Mouse (Mus musculus) heart, adult 2 months (tissue): ENCODE results near the gene Znrf4. TPM values are rescaled to one million over a fixed set of nuclear protein-coding genes. Genes with fewer than 3 reads are reported as not detected.
"Not testable (repeated sequence)": the region's sequence is repeated elsewhere in the genome, so short reads cannot be mapped to it uniquely, and the experiment has no call there.

Experiments used
- DNase-seq, 2 experiments: peaks; one replicate each; pipeline ENCODE4 v3.0.0; 2021
- H3K27ac ChIP-seq: fragments of 200-600 bp; 2 replicates; pipeline ENCODE4 v1.8.1; 2022
- H3K27me3 ChIP-seq: fragments of 200-500 bp; 2 replicates; pipeline ENCODE4 v1.6.1; 2012; ENCODE audit warnings: mild to moderate bottlenecking, low read length, inconsistent platforms, mixed read lengths; ENCODE audit not compliant: control insufficient read depth, insufficient read depth
- H3K36me3 ChIP-seq: fragments of 200-500 bp; 2 replicates; pipeline ENCODE4 v1.6.1; 2012; ENCODE audit warnings: low read length, inconsistent platforms; ENCODE audit not compliant: control insufficient read depth, insufficient read depth
- H3K4me1 ChIP-seq: fragments of 200-500 bp; 2 replicates; pipeline ENCODE4 v1.6.1; 2011; ENCODE audit warnings: low read length; ENCODE audit not compliant: control insufficient read depth, insufficient read depth
- H3K4me3 ChIP-seq: fragments of 200-600 bp; 2 replicates; pipeline ENCODE4 v1.8.1; 2022
- H3K79me2 ChIP-seq: fragments of 200-500 bp; replicated peaks from 2 replicates; pipeline ENCODE4 v1.6.1; 2012; ENCODE audit warnings: mild to moderate bottlenecking, inconsistent platforms, low read length, moderate library complexity, mixed read lengths; ENCODE audit not compliant: control insufficient read depth, insufficient read depth
- H3K9ac ChIP-seq: fragments of 200-500 bp; 2 replicates; pipeline ENCODE4 v1.6.1; 2012; ENCODE audit warnings: low read depth, mild to moderate bottlenecking, control low read depth, inconsistent platforms, low read length, mixed read lengths
- CTCF ChIP-seq: fragments of 200-600 bp; IDR thresholded peaks from 2 replicates; pipeline ENCODE4 v1.8.1; 2022; ENCODE audit warnings: antibody characterized with exemption, mild to moderate bottlenecking, moderate library complexity
- EP300 ChIP-seq: fragments of 200-500 bp; IDR thresholded peaks from 2 replicates; pipeline ENCODE4 v1.6.1; 2011; ENCODE audit warnings: low read depth, low read length, control low read depth; ENCODE audit not compliant: insufficient read depth
- POLR2A ChIP-seq: fragments of 200-500 bp; IDR thresholded peaks from 2 replicates; pipeline ENCODE4 v1.6.1; 2011; ENCODE audit warnings: mild to moderate bottlenecking, low read depth, low read length, control low read depth; ENCODE audit not compliant: insufficient read depth
- WGBS: fragments of 180-500 bp; shearing (Covaris S2); methylation state at CpG from one replicate; pipeline ENCODE4 v1.1.7; 2018; 5-methylcytosine and 5-hydroxymethylcytosine counted together
- intact Hi-C: fragments of 180-260 bp; cut with DNase I; formaldehyde crosslinking; loops from one replicate; pipeline ENCODE4 v1.15.1; 2025
- polyA plus RNA-seq: library from polyadenylated mRNA; depleted of rRNA; stranded (reverse); fragments of >200 nt; gene quantifications from 2 replicates; pipeline ENCODE4 v1.2.3, GENCODE M21; 2012
- total RNA-seq, 2 experiments: library from RNA; stranded (reverse); gene quantifications; 2 replicates each; pipeline ENCODE4 v1.2.3; 2021

The Znrf4 gene
- total and polyA plus RNA-seq, 3 experiments: 0.64 TPM; not detected in 2

- no peaks in the 10 kb centered on the region for H3K79me2 ChIP-seq
- H3K4me1 ChIP-seq: peaks cover 3% of the 10 kb centered on the region; the same call in 1 of the 2 replicates
Observed at GRCm38 (mm10) chr17:56505401-56505800, 6.8 kb downstream of the Znrf4 start.

GRCm38 (mm10) chr17:56502526-56502925 lies 9.7 kb downstream of the Znrf4 start:
- Histone ChIP-seq H3K4me3 (no peak overlapping the region), H3K36me3 (no peaks in the 10 kb centered on the region), H3K9ac (no peak overlapping the region), H3K4me1 (peaks cover 1% of the 10 kb centered on the region; the same call in 1 of the 2 replicates), H3K27ac (no peak overlapping the region), H3K79me2 (no peaks in the 10 kb centered on the region), H3K27me3 (no peaks in the 10 kb centered on the region)
- WGBS: 23% methylated on average over 9 of the region's 9 CpGs
- TF ChIP-seq EP300: no peak
- TF ChIP-seq POLR2A: no peak
- TF ChIP-seq CTCF: no peak
- peak; percentile 43 to 45 for DNase-seq
- intact Hi-C loops: no loop called here

More at GRCm38 (mm10) chr17:56505401-56505800, 6.8 kb downstream of the Znrf4 start:
- H3K27ac ChIP-seq: no peak overlapping the region
- H3K4me3 ChIP-seq: no peak overlapping the region
- peaks cover 3% of the 10 kb centered on the region; the same call in 1 of the 2 replicates for H3K27me3 ChIP-seq
- 80% methylated on average over 10 of the region's 10 CpGs for WGBS
- TF ChIP-seq POLR2A (no peak), EP300 (no peak)
- no peak for DNase-seq
- no peak overlapping the region for H3K9ac ChIP-seq
- no peaks in the 10 kb centered on the region for H3K36me3 ChIP-seq
- intact Hi-C loops: no loop called here

GRCm38 (mm10) chr17:56501635-56502400 lies 10.4 kb downstream of the Znrf4 start:
- H3K27ac ChIP-seq, H3K4me3 ChIP-seq, H3K79me2 ChIP-seq, intact Hi-C loops, H3K27me3 ChIP-seq, H3K9ac ChIP-seq, H3K4me1 ChIP-seq, H3K36me3 ChIP-seq, DNase-seq: not testable (repeated sequence)
- WGBS: 58% methylated on average over 2 of the region's 2 CpGs

- WGBS: 67% methylated on average over 5 of the region's 5 CpGs
Observed at GRCm38 (mm10) chr17:56499229-56499628, 13.0 kb downstream of the Znrf4 start.

GRCm38 (mm10) chr17:56494480-56494879 lies 17.8 kb downstream of the Znrf4 start:
- Histone ChIP-seq H3K9ac (no peak overlapping the region), H3K36me3 (no peaks in the 10 kb centered on the region), H3K27me3 (no peaks in the 10 kb centered on the region), H3K4me3 (no peak overlapping the region), H3K4me1 (no peaks in the 10 kb centered on the region), H3K27ac (no peak overlapping the region), H3K79me2 (no peaks in the 10 kb centered on the region)
- 55% methylated on average over 2 of the region's 2 CpGs for WGBS
- TF ChIP-seq EP300: no peak
- intact Hi-C loops: no loop called here
- DNase-seq: no peak

More at GRCm38 (mm10) chr17:56499229-56499628, 13.0 kb downstream of the Znrf4 start:
- no peak for TF ChIP-seq EP300
- TF ChIP-seq POLR2A: no peak
- TF ChIP-seq CTCF: no peak
- H3K27ac ChIP-seq: no peak overlapping the region
- DNase-seq: no peak
- intact Hi-C loops: no loop called here
- no peaks in the 10 kb centered on the region for H3K27me3 ChIP-seq
- no peaks in the 10 kb centered on the region for H3K79me2 ChIP-seq
- no peaks in the 10 kb centered on the region for H3K36me3 ChIP-seq
- no peak overlapping the region for H3K4me3 ChIP-seq
- no peak overlapping the region for H3K9ac ChIP-seq
- H3K4me1 ChIP-seq: no peaks in the 10 kb centered on the region

GRCm38 (mm10) chr17:56493841-56494240 lies 18.4 kb downstream of the Znrf4 start:
- H3K79me2 ChIP-seq: no peaks in the 10 kb centered on the region
- no peaks in the 10 kb centered on the region for H3K4me1 ChIP-seq
- H3K27ac ChIP-seq: no peak overlapping the region
- no peaks in the 10 kb centered on the region for H3K27me3 ChIP-seq
- no peak for TF ChIP-seq POLR2A
- no peak overlapping the region for H3K4me3 ChIP-seq
- intact Hi-C loops: no loop called here
- no peak overlapping the region for H3K9ac ChIP-seq
- WGBS: 89% methylated on average over 2 of the region's 2 CpGs
- DNase-seq: no peak
- no peaks in the 10 kb centered on the region for H3K36me3 ChIP-seq
